Mouse (Mus musculus): ENCODE data around the gene Schip1.

- TF ChIP-seq CTCF (IDR thresholded peaks at IDR 0.05; ENCODE audit: low read depth) (peak; percentile 79), EP300 (IDR thresholded peaks at IDR 0.05; ENCODE audit: low read depth) (no peak)
These were observed 8.0 kb upstream of the Schip1 start for GRCm38 (mm10) chr3:68056373-68057275.
